ENCODE assay signal across 22 mouse cellular contexts in the genomic region with DNA sequence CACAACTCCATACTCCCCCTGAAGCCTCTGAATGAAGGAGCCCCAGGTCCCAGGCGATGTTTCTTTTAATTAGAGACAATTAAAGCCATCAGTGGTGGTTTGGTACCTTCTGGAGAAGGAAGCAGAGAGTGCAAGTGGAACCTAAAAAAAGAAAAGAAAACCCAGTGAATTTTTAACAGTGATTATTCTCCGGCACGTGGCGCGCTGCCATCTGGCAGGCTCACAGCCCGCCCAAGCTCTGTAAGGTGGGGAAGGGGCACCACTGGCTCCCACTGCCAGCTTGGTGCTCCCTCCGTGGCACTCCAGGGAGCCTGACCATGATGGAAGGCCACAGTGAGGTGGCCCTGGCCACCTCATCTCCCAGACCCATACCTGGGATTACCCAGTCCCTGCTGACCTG.
DNase-seq lines count a peak whose midpoint lies in the region; ATAC-seq and TF ChIP-seq lines count a peak whose summit lies in the region.
"Had no signal": no experiment of that assay in that cellular context is flagged by ENCODE, and none has a peak within 500 bp of the region (broad histone marks: within the 10 kb centered on the region; RNA-seq: fewer than 3 reads in every experiment).

No protein-coding gene starts in this region.

- no peaks in the 10 kb centered on the region for H3K36me3 ChIP-seq in midbrain, embryonic 14.5 days (ENCODE audit: control insufficient read depth, insufficient read depth, low read length)
- H3K36me3 ChIP-seq in midbrain, embryonic 13.5 days: no peaks in the 10 kb centered on the region
- no peaks in the 10 kb centered on the region for H3K36me3 ChIP-seq in embryonic facial prominence, embryonic 13.5 days
- no peaks in the 10 kb centered on the region; the same call in 1 of the 2 replicates for H3K36me3 ChIP-seq in forebrain, postnatal 0 days (ENCODE audit: insufficient read depth)
- H3K36me3 ChIP-seq: heart, embryonic 12.5 days; liver, embryonic 15.5 days; midbrain, embryonic 12.5 days; neural tube, embryonic 15.5 days had no signal

- ATAC-seq in midbrain, embryonic 14.5 days (ENCODE audit: low FRiP score, low TSS enrichment): no peak
- ATAC-seq in midbrain, embryonic 13.5 days: no peak
- ATAC-seq in embryonic facial prominence, embryonic 13.5 days (ENCODE audit: insufficient number of reproducible peaks, insufficient read depth, low FRiP score, low TSS enrichment, low read depth): no peak
- no peak for ATAC-seq in forebrain, postnatal 0 days
- ATAC-seq: hindbrain, postnatal 0 days; intestine, embryonic 16.5 days had no signal

- H3K4me2 ChIP-seq in midbrain, embryonic 14.5 days (ENCODE audit: low read length): no peak overlapping the region
- no peak overlapping the region for H3K4me2 ChIP-seq in midbrain, embryonic 13.5 days (replicated peaks)
- no peak overlapping the region for H3K4me2 ChIP-seq in embryonic facial prominence, embryonic 13.5 days
- no peak overlapping the region for H3K4me2 ChIP-seq in forebrain, postnatal 0 days (ENCODE audit: low read depth)
- H3K4me2 ChIP-seq: heart, embryonic 12.5 days; liver, embryonic 15.5 days; midbrain, embryonic 12.5 days; neural tube, embryonic 15.5 days had no signal

- intact Hi-C loops in gastrocnemius, adult 2 months (cut with DNase I): no loop called here

- no peak for TF ChIP-seq CTCF in gastrocnemius, adult 2 months (IDR thresholded peaks at IDR 0.05)
- TF ChIP-seq CTCF in forebrain, postnatal 0 days (IDR thresholded peaks at IDR 0.05; ENCODE audit: low read depth): no peak

- no peaks in the 10 kb centered on the region for H3K9me3 ChIP-seq in midbrain, embryonic 14.5 days (ENCODE audit: control insufficient read depth, low read length)
- no peaks in the 10 kb centered on the region for H3K9me3 ChIP-seq in midbrain, embryonic 13.5 days
- no peaks in the 10 kb centered on the region for H3K9me3 ChIP-seq in embryonic facial prominence, embryonic 13.5 days
- H3K9me3 ChIP-seq in forebrain, postnatal 0 days (ENCODE audit: low read length): no peaks in the 10 kb centered on the region
- H3K9me3 ChIP-seq: neural tube, embryonic 15.5 days had no signal

- WGBS in midbrain, embryonic 14.5 days: 72% methylated on average over 7 of the region's 7 CpGs
- 80% methylated on average over 7 of the region's 7 CpGs for WGBS in midbrain, embryonic 13.5 days
- 77% methylated on average over 7 of the region's 7 CpGs for WGBS in embryonic facial prominence, embryonic 13.5 days
- WGBS in forebrain, postnatal 0 days: 17% methylated on average over 7 of the region's 7 CpGs

- DNase-seq in gastrocnemius, adult 2 months: no peak
- no peak for DNase-seq in gastrocnemius, adult 18-20 months (ENCODE audit: low spot score)
- DNase-seq in midbrain, embryonic 14.5 days: no peak
- DNase-seq in forebrain, postnatal 0 days: no peak
- no peak for DNase-seq in thymus, postnatal 4 days
- no peak for DNase-seq in yolk sac, embryonic 10.5 days (ENCODE audit: low spot score)
- DNase-seq: adrenal gland, postnatal 10 days; cerebellum, adult 9-11 months; heart, postnatal 10 days; left cerebral cortex, postnatal 4 days; spleen, adult 18-20 months had no signal

- H3K27ac ChIP-seq in gastrocnemius, adult 2 months: peak overlapping the region; percentile 65
- H3K27ac ChIP-seq in midbrain, embryonic 14.5 days (replicated peaks; ENCODE audit: low read depth, low read length): 0 out of 2 replicates have a peak overlapping the region, but pooled peaks have one; percentile 5
- no peak overlapping the region for H3K27ac ChIP-seq in midbrain, embryonic 13.5 days
- H3K27ac ChIP-seq in embryonic facial prominence, embryonic 13.5 days: peak overlapping the region; percentile 5; the same call in 1 of the 2 replicates
- 0 out of 2 replicates have a peak overlapping the region, but pooled peaks have one; percentile 41 for H3K27ac ChIP-seq in forebrain, postnatal 0 days (ENCODE audit: low read depth, low read length)
- H3K27ac ChIP-seq: hindbrain, postnatal 0 days; liver, embryonic 15.5 days; macrophage; neural tube, embryonic 15.5 days had no signal

- no peak overlapping the region for H3K9ac ChIP-seq in midbrain, embryonic 14.5 days (replicated peaks; ENCODE audit: low read length)
- H3K9ac ChIP-seq in midbrain, embryonic 13.5 days (replicated peaks): no peak overlapping the region
- no peak overlapping the region for H3K9ac ChIP-seq in embryonic facial prominence, embryonic 13.5 days
- no peak overlapping the region for H3K9ac ChIP-seq in forebrain, postnatal 0 days
- H3K9ac ChIP-seq: heart, embryonic 12.5 days; liver, embryonic 15.5 days; midbrain, embryonic 12.5 days; neural tube, embryonic 15.5 days had no signal

- peaks cover 12% of the 10 kb centered on the region for H3K4me1 ChIP-seq in midbrain, embryonic 14.5 days (ENCODE audit: control insufficient read depth, insufficient read depth, low read length)
- peaks cover 40% of the 10 kb centered on the region for H3K4me1 ChIP-seq in midbrain, embryonic 13.5 days (replicated peaks)
- H3K4me1 ChIP-seq in embryonic facial prominence, embryonic 13.5 days: peaks cover 59% of the 10 kb centered on the region
- peaks cover 17% of the 10 kb centered on the region for H3K4me1 ChIP-seq in forebrain, postnatal 0 days (ENCODE audit: insufficient read depth)

- no peak overlapping the region for H3K4me3 ChIP-seq in gastrocnemius, adult 2 months
- no peak overlapping the region for H3K4me3 ChIP-seq in midbrain, embryonic 14.5 days (replicated peaks; ENCODE audit: low read depth, low read length)
- H3K4me3 ChIP-seq in midbrain, embryonic 13.5 days (replicated peaks): no peak overlapping the region
- no peak overlapping the region for H3K4me3 ChIP-seq in embryonic facial prominence, embryonic 13.5 days
- H3K4me3 ChIP-seq in forebrain, postnatal 0 days (ENCODE audit: low read depth, low read length): no peak overlapping the region
- H3K4me3 ChIP-seq: heart, embryonic 12.5 days; hindbrain, embryonic 10.5 days; liver, embryonic 15.5 days; midbrain, embryonic 12.5 days; myocyte; neural tube, embryonic 15.5 days had no signal

- peaks cover 4% of the 10 kb centered on the region; the same call in 1 of the 2 replicates for H3K27me3 ChIP-seq in midbrain, embryonic 14.5 days (ENCODE audit: control insufficient read depth, insufficient read depth, low read length)
- peaks cover 6% of the 10 kb centered on the region; the same call in 1 of the 2 replicates for H3K27me3 ChIP-seq in midbrain, embryonic 13.5 days
- 0 out of 2 replicates have a peak, but pooled peaks cover 6% of the 10 kb centered on the region for H3K27me3 ChIP-seq in embryonic facial prominence, embryonic 13.5 days
- no peaks in the 10 kb centered on the region for H3K27me3 ChIP-seq in forebrain, postnatal 0 days (ENCODE audit: insufficient read depth, low read length)
- H3K27me3 ChIP-seq: neural tube, embryonic 15.5 days had no signal
